Mouse (Mus musculus) activated CD4-positive, CD25-positive, alpha-beta regulatory T cell, adult 4 months (primary cell): ENCODE results near the gene Cd109. TPM values are rescaled to one million over a fixed set of nuclear protein-coding genes. Genes with fewer than 3 reads are reported as not detected.

Experiments used
- ATAC-seq: one replicate; pipeline ENCODE4 v1.8.0; 2017
- polyA plus RNA-seq, 2 experiments: library from polyadenylated mRNA; unstranded; fragments of 100-300 nt; shearing (Covaris generic); gene quantifications; one replicate each; pipeline ENCODE4 v1.2.1; 2017

Gene Cd109
- polyA plus RNA-seq, 2 experiments from 2014 or later: 0.13 TPM; not detected in 1

GRCm38 (mm10) chr9:78646008-78646777 is 30.8 kb downstream of the Cd109 start:
- ATAC-seq: no peak

- ATAC-seq: no peak
Observed at GRCm38 (mm10) chr9:78648641-78649040, 33.3 kb downstream of the Cd109 start.

- ATAC-seq: no peak
Observed at GRCm38 (mm10) chr9:78649398-78649797, 34.1 kb downstream of the Cd109 start.

DNA sequence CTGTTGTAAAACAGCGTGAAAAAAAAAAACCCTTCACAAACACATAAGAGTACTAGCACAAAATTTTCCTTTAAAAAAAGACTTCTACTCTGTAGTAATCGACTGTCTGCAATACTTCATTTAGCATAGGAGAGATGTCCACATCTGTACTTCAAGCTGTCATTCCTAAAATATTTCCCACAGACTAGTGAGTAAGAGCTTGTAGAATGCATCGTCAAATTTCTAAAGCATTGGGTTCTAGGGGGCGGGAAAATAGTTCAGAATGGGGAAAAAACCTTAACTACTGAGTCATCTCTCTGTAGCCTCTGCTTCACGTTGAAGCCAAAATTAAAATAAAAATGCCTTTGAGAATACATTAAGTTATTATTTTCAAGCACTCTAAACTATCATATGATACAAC is 42.2 kb downstream of the Cd109 start:
- ATAC-seq: no peak

GRCm38 (mm10) chr9:78671446-78671985 is 56.2 kb downstream of the Cd109 start:
- no peak for ATAC-seq

GRCm38 (mm10) chr9:78700691-78701090 is 85.3 kb downstream of the Cd109 start:
- ATAC-seq: no peak

GRCm38 (mm10) chr9:78702509-78703239 is 87.3 kb downstream of the Cd109 start:
- no peak for ATAC-seq

GRCm38 (mm10) chr9:78720888-78721798 is 105.8 kb downstream of the Cd109 start:
- ATAC-seq: no peak

DNA sequence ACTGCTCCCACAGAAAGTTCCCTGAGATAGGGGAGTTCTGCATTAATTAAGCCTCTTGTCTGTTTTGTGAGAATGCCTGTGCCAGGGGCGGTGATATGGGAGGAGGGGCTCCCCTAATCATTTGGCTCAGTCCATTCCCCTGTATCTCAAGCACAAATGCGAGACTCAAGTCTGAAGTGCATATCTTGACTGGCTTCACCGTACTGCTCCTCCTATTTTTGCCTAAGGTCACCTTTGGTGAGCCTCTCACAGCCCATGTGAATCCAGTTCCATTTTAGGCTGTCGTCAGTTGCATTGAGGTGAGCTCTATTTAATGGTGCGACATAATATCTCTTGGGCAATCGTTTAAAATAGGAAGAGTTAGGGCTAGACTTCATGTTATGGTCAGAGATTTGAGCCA is 116.6 kb downstream of the Cd109 start:
- no peak for ATAC-seq

DNA sequence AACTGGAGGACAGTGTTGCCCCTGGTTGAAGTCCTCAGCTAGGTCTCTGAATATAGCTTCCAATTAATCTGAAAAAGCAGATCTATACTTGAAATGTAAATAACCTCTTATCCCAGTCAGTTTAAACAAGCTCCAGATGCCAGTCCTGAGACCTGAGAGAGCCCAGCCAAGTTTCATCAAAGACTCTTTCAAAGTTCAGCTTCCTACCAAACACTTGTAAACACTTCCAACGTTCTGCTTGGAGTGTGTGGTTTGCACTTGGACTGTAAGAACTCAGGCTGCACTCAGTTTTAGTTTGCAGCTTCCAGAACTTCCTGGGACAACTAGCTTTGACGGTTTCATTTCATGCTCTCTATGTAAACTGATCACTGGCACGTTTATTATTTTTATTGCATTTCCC is 120.2 kb downstream of the Cd109 start:
- ATAC-seq: no peak

GRCm38 (mm10) chr9:78742012-78742411 is 126.7 kb downstream of the Cd109 start:
- no peak for ATAC-seq

- ATAC-seq: no peak
Observed at GRCm38 (mm10) chr9:78750246-78750645, 134.9 kb downstream of the Cd109 start.

Other genes starting within 250 kb of the Cd109 start
- not detected for gene Dppa5a, start 247.4 kb upstream of the Cd109 start, polyA plus RNA-seq
- gene Ooep, start 236.8 kb upstream of the Cd109 start, polyA plus RNA-seq: under 1 TPM in 1 of 2 experiments, not detected in 1; 0.16 TPM
- 1 to 10 TPM; 2.7 to 3.1 TPM for gene Ddx43, start 219.8 kb upstream of the Cd109 start, polyA plus RNA-seq
- 1 to 10 TPM; 2.6 to 3.4 TPM for gene Cgas, start 172.3 kb upstream of the Cd109 start, polyA plus RNA-seq
- 10 to 100 TPM; 11.6 to 14.8 TPM for gene Mto1, start 167.3 kb upstream of the Cd109 start, polyA plus RNA-seq
- gene Gm17324, start 166.8 kb upstream of the Cd109 start, polyA plus RNA-seq: not detected
- over 10,000 TPM; 10,605 to 11,851 TPM for gene Eef1a1, start 126.4 kb upstream of the Cd109 start, polyA plus RNA-seq
- 10 to 100 TPM in 1 of 2 experiments, 1 to 10 TPM in 1; 9.3 to 11.3 TPM for gene Slc17a5, start 27.5 kb upstream of the Cd109 start, polyA plus RNA-seq